Mouse (Mus musculus) hindbrain, embryonic 15.5 days (tissue): Measurements from ENCODE around the gene Muc20. TPM values are rescaled to one million over a fixed set of nuclear protein-coding genes. Genes with fewer than 3 reads are reported as not detected.

Experiments
- ATAC-seq: fragments of 200-750 bp; cut with Nextera tagmentation; 2 replicates; pipeline ENCODE4 v1.8.0; 2017; ENCODE audit warnings: low read depth, moderate number of reproducible peaks, moderate TSS enrichment; ENCODE audit not compliant: low FRiP score
- H3K27ac ChIP-seq: fragments of 300-500 bp; sonication (generic); replicated peaks from 2 replicates; pipeline ENCODE4 v1.5.1; 2015; ENCODE audit warnings: mild to moderate bottlenecking, inconsistent platforms
- H3K27me3 ChIP-seq: fragments of 300-500 bp; sonication (generic); 2 replicates; pipeline ENCODE4 v1.6.1; 2015; ENCODE audit warnings: control low read depth, inconsistent platforms
- H3K36me3 ChIP-seq: fragments of 300-500 bp; sonication (generic); 2 replicates; pipeline ENCODE4 v1.6.1; 2015; ENCODE audit warnings: control low read depth, inconsistent platforms
- H3K4me1 ChIP-seq: fragments of 300-500 bp; sonication (generic); replicated peaks from 2 replicates; pipeline ENCODE4 v1.6.1; 2015; ENCODE audit warnings: control low read depth, inconsistent platforms
- H3K4me2 ChIP-seq: fragments of 300-500 bp; sonication (generic); 2 replicates; pipeline ENCODE4 v1.6.1; 2015; ENCODE audit warnings: moderate library complexity, mild to moderate bottlenecking, inconsistent platforms
- H3K4me3 ChIP-seq: fragments of 300-500 bp; sonication (generic); 2 replicates; pipeline ENCODE4 v1.5.1; 2015; ENCODE audit warnings: mild to moderate bottlenecking, inconsistent platforms
- H3K9ac ChIP-seq: fragments of 300-500 bp; sonication (generic); 2 replicates; pipeline ENCODE4 v1.6.1; 2015; ENCODE audit warnings: inconsistent platforms
- H3K9me3 ChIP-seq: fragments of 300-500 bp; sonication (generic); 2 replicates; pipeline ENCODE4 v1.6.1; 2016; ENCODE audit warnings: control low read depth, inconsistent platforms
- WGBS: fragments of 180-500 bp; shearing (Covaris S2); methylation state at CpG from one replicate; pipeline ENCODE4 v1.1.7; 2015; 5-methylcytosine and 5-hydroxymethylcytosine counted together
- polyA plus RNA-seq: library from polyadenylated mRNA; unstranded; fragments of >200 nt; fragmentation: Nextera tagmentation; extraction: Ambion mirVana; gene quantifications from 2 replicates; pipeline ENCODE4 v1.2.1, GENCODE M21; 2015

Gene Muc20
- polyA plus RNA-seq, 1 experiment from 2014 or later, result 0.06 TPM

GRCm38 (mm10) chr16:32736022-32736421 is 61.2 kb downstream of the Muc20 start:
- Histone ChIP-seq H3K36me3 (no peaks in the 10 kb centered on the region), H3K4me1 (no peaks in the 10 kb centered on the region), H3K27ac (no peak overlapping the region), H3K4me3 (no peak overlapping the region), H3K9me3 (no peaks in the 10 kb centered on the region), H3K27me3 (no peaks in the 10 kb centered on the region), H3K4me2 (no peak overlapping the region), H3K9ac (no peak overlapping the region)
- ATAC-seq, result no peak
- WGBS, result 56% methylated on average over 3 of the region's 3 CpGs

- Histone ChIP-seq H3K9ac (no peak within 1 kb of the TSS), H3K4me1 (no peaks in the 10 kb centered on the region), H3K27ac (no peak within 1 kb of the TSS), H3K36me3 (no peaks in the 10 kb centered on the region), H3K4me2 (no peak within 1 kb of the TSS), H3K27me3 (no peaks in the 10 kb centered on the region), H3K9me3 (no peaks in the 10 kb centered on the region), H3K4me3 (no peak within 1 kb of the TSS)
- no peak for ATAC-seq
- 97% methylated on average over 2 of the region's 2 CpGs for WGBS
These were observed 61.6 kb downstream of the Muc20 start, which contains the start of gene Muc4 for GRCm38 (mm10) chr16:32735586-32735985. TSS of gene Muc4 (plus strand) at chr16:32735886.

GRCm38 (mm10) chr16:32733213-32733612 is 64.0 kb downstream of the Muc20 start:
- Histone ChIP-seq H3K4me1 (no peaks in the 10 kb centered on the region), H3K9ac (no peak overlapping the region), H3K36me3 (no peaks in the 10 kb centered on the region), H3K9me3 (no peaks in the 10 kb centered on the region), H3K4me2 (no peak overlapping the region), H3K27me3 (no peaks in the 10 kb centered on the region), H3K4me3 (no peak overlapping the region), H3K27ac (no peak overlapping the region)
- no peak for ATAC-seq
- whole genome bisulfite sequencing, result 92% methylated on average over 3 of the region's 3 CpGs

GRCm38 (mm10) chr16:32728730-32729129 is 68.5 kb downstream of the Muc20 start:
- Histone ChIP-seq H3K4me1 (no peaks in the 10 kb centered on the region), H3K27me3 (no peaks in the 10 kb centered on the region), H3K4me2 (no peak overlapping the region), H3K36me3 (no peaks in the 10 kb centered on the region), H3K27ac (no peak overlapping the region), H3K9me3 (no peaks in the 10 kb centered on the region), H3K9ac (no peak overlapping the region), H3K4me3 (no peak overlapping the region)
- WGBS, result 68% methylated on average over 1 of the region's 1 CpGs
- ATAC-seq, result no peak

DNA sequence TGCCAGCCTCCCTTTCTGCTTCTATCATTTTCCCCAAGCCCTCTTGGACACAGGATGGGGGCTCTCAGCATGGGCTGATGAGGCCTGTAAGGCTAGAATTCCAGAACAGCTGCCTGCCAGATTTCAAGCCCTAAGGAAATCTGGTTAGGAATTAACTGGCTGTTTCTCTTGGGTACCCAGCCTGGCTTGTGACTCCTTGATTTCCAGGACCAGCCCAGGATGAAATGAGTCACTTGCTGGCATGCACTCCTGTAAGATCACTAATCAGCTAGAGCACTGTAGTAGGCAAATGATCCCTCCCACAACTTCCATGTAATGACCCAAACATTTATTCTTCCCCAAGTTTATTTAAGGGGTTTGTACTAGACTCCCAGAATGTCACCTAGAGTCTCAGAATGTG is 69.0 kb downstream of the Muc20 start:
- Histone ChIP-seq H3K9ac (no peak overlapping the region), H3K4me3 (no peak overlapping the region), H3K4me2 (no peak overlapping the region), H3K36me3 (no peaks in the 10 kb centered on the region), H3K9me3 (no peaks in the 10 kb centered on the region), H3K27ac (no peak overlapping the region), H3K27me3 (no peaks in the 10 kb centered on the region), H3K4me1 (no peaks in the 10 kb centered on the region)
- no peak for ATAC-seq

Other genes starting within 250 kb of the Muc20 start
- 29.9 and 33.5 TPM in 2 replicates for gene Tfrc, start 188.5 kb downstream of the Muc20 start, polyA plus RNA-seq
- 19.3 and 25.9 TPM in 2 replicates for gene Tnk2, start 153.6 kb downstream of the Muc20 start, polyA plus RNA-seq
- gene Muc4, start 61.5 kb downstream of the Muc20 start, polyA plus RNA-seq, result not detected in 2 replicates
- gene Smbd1, start 13.0 kb upstream of the Muc20 start, polyA plus RNA-seq, result not detected in 2 replicates
- gene Fyttd1, start 80.1 kb upstream of the Muc20 start, polyA plus RNA-seq, result 106 and 109 TPM in 2 replicates
- 36.1 and 38.4 TPM in 2 replicates for gene Rubcn, start 80.3 kb upstream of the Muc20 start, polyA plus RNA-seq
- 39.6 and 39.9 TPM in 2 replicates for gene Lrch3, start 116.7 kb upstream of the Muc20 start, polyA plus RNA-seq